Mouse (Mus musculus): ENCODE measurements around the gene Apopt1. TPM values are rescaled to one million over a fixed set of nuclear protein-coding genes. Genes with fewer than 3 reads are reported as not detected.

Gene Apopt1
- polyA plus RNA-seq, 1 experiment from 2014 or later, result 58.5 TPM

- Histone ChIP-seq H3K27me3 (replicated peaks) (no peaks in the 10 kb centered on the region), H3K4me2 (no peak overlapping the region), H3K36me3 (no peaks in the 10 kb centered on the region), H3K9me3 (replicated peaks) (no peaks in the 10 kb centered on the region), H3K27ac (replicated peaks) (no peak overlapping the region), H3K9ac (replicated peaks) (no peak overlapping the region), H3K4me3 (replicated peaks) (no peak overlapping the region), H3K4me1 (peaks cover 3% of the 10 kb centered on the region; the same call in 1 of the 2 replicates)
- WGBS, result 94% methylated on average over 6 of the region's 6 CpGs
- no peak for ATAC-seq (ENCODE audit: low FRiP score)
Measured at GRCm38 (mm10) chr12:111752491-111752890, 39.4 kb downstream of the Apopt1 start.

- Histone ChIP-seq H3K27me3 (replicated peaks) (no peaks in the 10 kb centered on the region), H3K4me2 (no peak overlapping the region), H3K4me1 (peaks cover 11% of the 10 kb centered on the region), H3K4me3 (replicated peaks) (no peak overlapping the region), H3K9ac (replicated peaks) (no peak overlapping the region), H3K36me3 (no peaks in the 10 kb centered on the region), H3K9me3 (replicated peaks) (no peaks in the 10 kb centered on the region), H3K27ac (replicated peaks) (no peak overlapping the region)
- ATAC-seq (ENCODE audit: low FRiP score), result no peak
- 85% methylated on average over 8 of the region's 9 CpGs for WGBS
Measured at GRCm38 (mm10) chr12:111753347-111753746, 40.3 kb downstream of the Apopt1 start.

- Histone ChIP-seq H3K9me3 (replicated peaks) (no peaks in the 10 kb centered on the region), H3K27ac (replicated peaks) (no peak overlapping the region), H3K9ac (replicated peaks) (no peak overlapping the region), H3K4me3 (replicated peaks) (no peak overlapping the region), H3K4me1 (peaks cover 14% of the 10 kb centered on the region), H3K4me2 (no peak overlapping the region), H3K36me3 (no peaks in the 10 kb centered on the region), H3K27me3 (replicated peaks) (no peaks in the 10 kb centered on the region)
- ATAC-seq (ENCODE audit: low FRiP score), result no peak
Measured at GRCm38 (mm10) chr12:111754710-111755109, 41.6 kb downstream of the Apopt1 start.

GRCm38 (mm10) chr12:111755231-111755630 is 42.2 kb downstream of the Apopt1 start:
- ATAC-seq (ENCODE audit: low FRiP score), result no peak
- no peaks in the 10 kb centered on the region for H3K36me3 ChIP-seq
- no peak overlapping the region for H3K4me3 ChIP-seq (replicated peaks)

DNA sequence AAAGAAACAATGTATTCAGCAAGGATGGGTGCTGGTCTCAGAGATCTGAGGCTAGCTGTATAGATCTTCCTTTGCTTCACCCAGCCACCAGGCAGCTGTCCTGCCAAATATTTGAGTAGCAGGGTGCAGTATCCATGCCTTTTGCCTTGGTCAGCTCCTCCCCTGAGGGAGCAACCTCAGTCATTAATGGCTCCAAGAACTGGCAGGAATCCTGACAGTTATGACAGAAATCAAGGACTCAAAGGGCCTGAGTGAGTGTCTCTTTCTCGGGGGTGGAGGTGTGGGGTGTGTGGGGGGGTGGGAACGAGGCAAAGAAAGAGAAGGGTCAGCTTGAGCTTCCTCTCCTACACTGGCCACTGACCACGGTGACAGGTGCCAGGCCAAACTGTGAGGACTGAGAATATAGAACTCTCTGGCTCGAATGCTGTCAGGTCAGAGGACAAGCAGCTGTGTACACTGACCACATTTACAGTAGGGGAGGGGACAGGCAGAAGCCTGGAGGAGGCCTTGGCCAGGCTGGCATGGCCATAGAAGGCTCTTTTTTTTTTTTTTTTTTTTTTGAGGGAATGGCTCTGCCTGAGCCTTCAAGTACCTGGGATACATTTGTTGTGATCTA is 43.1 kb downstream of the Apopt1 start:
- H3K36me3 ChIP-seq, result no peaks in the 10 kb centered on the region
- H3K4me1 ChIP-seq, result peaks cover 28% of the 10 kb centered on the region
- no peak overlapping the region for H3K27ac ChIP-seq (replicated peaks)
- no peak overlapping the region for H3K4me2 ChIP-seq
- 65% methylated on average over 4 of the region's 4 CpGs for WGBS
- H3K4me3 ChIP-seq (replicated peaks), result no peak overlapping the region
- H3K9me3 ChIP-seq (replicated peaks), result no peaks in the 10 kb centered on the region
- no peak for ATAC-seq (ENCODE audit: low FRiP score)
- no peak overlapping the region for H3K9ac ChIP-seq (replicated peaks)
- H3K27me3 ChIP-seq (replicated peaks), result no peaks in the 10 kb centered on the region

More at GRCm38 (mm10) chr12:111755231-111755630, 42.2 kb downstream of the Apopt1 start:
- Histone ChIP-seq H3K27me3 (replicated peaks) (no peaks in the 10 kb centered on the region), H3K27ac (replicated peaks) (no peak overlapping the region), H3K4me2 (no peak overlapping the region), H3K9me3 (replicated peaks) (no peaks in the 10 kb centered on the region), H3K4me1 (peaks cover 19% of the 10 kb centered on the region), H3K9ac (replicated peaks) (no peak overlapping the region)
- 69% methylated on average over 2 of the region's 2 CpGs for WGBS

- Histone ChIP-seq H3K9ac (replicated peaks) (no peak overlapping the region), H3K27me3 (replicated peaks) (no peaks in the 10 kb centered on the region), H3K36me3 (no peaks in the 10 kb centered on the region), H3K4me1 (peaks cover 33% of the 10 kb centered on the region), H3K27ac (replicated peaks) (no peak overlapping the region), H3K9me3 (replicated peaks) (no peaks in the 10 kb centered on the region), H3K4me2 (no peak overlapping the region), H3K4me3 (replicated peaks) (no peak overlapping the region)
- ATAC-seq (ENCODE audit: low FRiP score), result no peak
- 64% methylated on average over 5 of the region's 5 CpGs for WGBS
Measured at GRCm38 (mm10) chr12:111756698-111757082, 43.6 kb downstream of the Apopt1 start.

GRCm38 (mm10) chr12:111757561-111758325 is 44.7 kb downstream of the Apopt1 start:
- H3K36me3 ChIP-seq, result no peaks in the 10 kb centered on the region
- peak; percentile 0; the same call in 1 of the 2 replicates for ATAC-seq (ENCODE audit: low FRiP score)
- WGBS, result 39% methylated on average over 10 of the region's 10 CpGs
- peaks cover 43% of the 10 kb centered on the region for H3K4me1 ChIP-seq
- peak overlapping the region; percentile 90 for H3K27ac ChIP-seq (replicated peaks)
- peak overlapping the region; percentile 90 for H3K4me3 ChIP-seq (replicated peaks)
- H3K9me3 ChIP-seq (replicated peaks), result no peaks in the 10 kb centered on the region
- peak overlapping the region; percentile 81 for H3K4me2 ChIP-seq
- peak overlapping the region; percentile 81 for H3K9ac ChIP-seq (replicated peaks)
- no peaks in the 10 kb centered on the region for H3K27me3 ChIP-seq (replicated peaks)

DNA sequence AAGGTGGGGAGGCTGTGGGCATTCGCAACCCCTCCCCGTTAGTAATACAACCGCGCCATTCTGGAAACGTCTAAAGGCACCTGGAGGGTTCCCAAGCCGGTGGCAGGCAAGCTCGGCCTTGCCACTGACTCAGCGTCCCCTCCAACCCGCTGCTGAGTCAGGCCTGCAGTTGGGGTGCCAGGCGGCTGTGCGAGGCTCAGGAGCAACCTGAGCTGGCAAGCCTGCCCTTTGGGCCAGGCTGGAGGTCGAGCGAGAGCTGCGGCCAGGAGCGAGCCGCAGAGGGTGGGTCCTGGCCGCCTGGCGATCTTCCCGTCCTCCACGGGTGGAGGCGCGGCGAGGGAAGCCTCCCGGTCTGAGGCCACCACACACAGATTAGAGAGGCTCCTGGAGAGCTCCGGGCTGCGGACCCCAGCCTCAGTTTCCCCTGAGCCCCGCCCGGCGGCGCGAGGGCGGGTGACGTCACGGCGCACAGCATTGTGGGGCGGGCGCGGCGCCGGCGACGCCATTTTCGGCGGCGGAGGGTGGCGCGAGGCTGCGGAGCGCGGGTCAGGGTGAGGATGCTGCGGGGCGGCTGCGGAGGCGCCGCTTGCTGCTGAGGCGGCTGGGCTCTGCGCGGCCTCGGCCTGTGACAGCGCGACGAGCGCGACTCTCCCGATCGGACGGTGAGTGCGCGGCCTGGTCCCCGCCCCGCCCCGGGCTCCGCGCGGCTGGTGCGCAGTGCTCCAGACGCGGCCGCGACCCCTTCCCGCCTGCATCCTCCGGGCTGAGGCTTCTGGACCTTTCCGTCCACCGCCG is 45.5 kb downstream of the Apopt1 start, which contains the start of gene Klc1:
TSS of gene Klc1 (plus strand) at position 469 of the 795 bp plus-strand sequence.
- ATAC-seq (ENCODE audit: low FRiP score), result peak; percentile 92

DNA sequence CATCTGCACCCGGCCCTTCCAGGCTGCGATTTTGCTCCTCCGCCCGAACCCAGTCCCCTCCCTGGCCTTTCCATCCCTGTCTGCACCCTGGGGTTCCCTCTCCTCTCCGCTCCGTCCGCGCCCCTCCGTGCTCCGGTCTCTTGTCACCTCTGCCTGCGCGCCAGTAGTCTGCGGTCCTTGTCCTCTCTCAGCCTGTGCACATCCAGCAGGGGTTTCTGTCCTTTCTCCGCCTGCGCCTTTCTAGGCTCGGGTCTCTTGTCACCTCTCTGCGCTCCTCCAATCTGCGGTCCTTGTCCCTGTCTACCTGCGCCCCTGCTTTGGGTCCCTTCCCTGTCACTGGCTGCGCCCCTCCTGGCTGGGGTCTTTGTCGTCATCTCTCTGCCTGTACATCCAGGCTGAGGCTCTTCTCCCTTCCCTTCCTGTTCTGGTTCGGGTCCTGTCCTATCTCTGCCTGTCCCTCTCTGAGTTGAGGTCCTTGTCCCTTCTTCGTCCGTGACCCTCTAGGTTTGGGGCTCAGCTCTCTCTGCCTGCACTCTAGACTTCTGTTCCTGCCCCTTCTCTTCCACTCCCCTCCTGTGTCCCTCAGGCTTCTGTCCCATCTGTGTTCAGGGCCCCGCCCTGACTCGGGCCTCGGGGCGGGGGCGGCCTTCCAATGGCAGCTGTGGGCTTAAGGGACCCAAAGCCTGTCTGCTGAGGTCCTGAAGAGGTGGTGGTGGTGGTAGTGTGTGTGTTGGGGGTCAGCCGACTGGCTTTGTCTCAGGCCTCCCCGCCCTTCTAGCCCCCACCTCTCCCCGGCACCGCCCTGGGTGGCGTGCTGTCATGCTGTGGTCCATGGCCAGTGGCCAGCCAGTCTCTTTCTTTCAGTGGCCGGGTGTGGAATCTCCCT is 46.4 kb downstream of the Apopt1 start:
- WGBS, result under 1% methylated on average over 35 of the region's 35 CpGs
- Histone ChIP-seq H3K27ac (replicated peaks) (peak overlapping the region; percentile 90), H3K4me1 (peaks cover 54% of the 10 kb centered on the region), H3K9ac (replicated peaks) (peak overlapping the region; percentile 81), H3K4me3 (replicated peaks) (peak overlapping the region; percentile 90), H3K9me3 (replicated peaks) (no peaks in the 10 kb centered on the region), H3K36me3 (no peaks in the 10 kb centered on the region), H3K4me2 (peak overlapping the region; percentile 81), H3K27me3 (replicated peaks) (no peaks in the 10 kb centered on the region)
- ATAC-seq (ENCODE audit: low FRiP score), result peak; percentile 71

More for the DNA sequence above, 45.5 kb downstream of the Apopt1 start, which contains the start of gene Klc1:
- peak within 1 kb of the TSS; percentile 90 for H3K27ac ChIP-seq (replicated peaks)
- H3K4me3 ChIP-seq (replicated peaks), result peak within 1 kb of the TSS; percentile 90
- under 1% methylated on average over 82 of the region's 85 CpGs for WGBS
- H3K4me2 ChIP-seq, result peak within 1 kb of the TSS; percentile 81
- no peaks in the 10 kb centered on the region for H3K9me3 ChIP-seq (replicated peaks)
- no peaks in the 10 kb centered on the region for H3K36me3 ChIP-seq
- no peaks in the 10 kb centered on the region for H3K27me3 ChIP-seq (replicated peaks)
- H3K4me1 ChIP-seq, result peaks cover 48% of the 10 kb centered on the region
- peak within 1 kb of the TSS; percentile 81 for H3K9ac ChIP-seq (replicated peaks)

- 66% methylated on average over 7 of the region's 7 CpGs for WGBS
- peak overlapping the region; percentile 81; the same call in 1 of the 2 replicates for H3K9ac ChIP-seq (replicated peaks)
- H3K9me3 ChIP-seq (replicated peaks), result no peaks in the 10 kb centered on the region
- no peak overlapping the region for H3K27ac ChIP-seq (replicated peaks)
- peak overlapping the region; percentile 90 for H3K4me3 ChIP-seq (replicated peaks)
- no peaks in the 10 kb centered on the region for H3K27me3 ChIP-seq (replicated peaks)
- H3K36me3 ChIP-seq, result no peaks in the 10 kb centered on the region
- peak overlapping the region; percentile 81 for H3K4me2 ChIP-seq
- no peak for ATAC-seq (ENCODE audit: low FRiP score)
- peaks cover 58% of the 10 kb centered on the region for H3K4me1 ChIP-seq
Measured at GRCm38 (mm10) chr12:111760306-111760908, 47.3 kb downstream of the Apopt1 start.

Data from neural tube, embryonic 15.5 days (tissue).